Mouse (Mus musculus) bone marrow macrophage, adult 2 months (primary cell): ENCODE results near the gene Gdf2. TPM values are rescaled to one million over a fixed set of nuclear protein-coding genes. Genes with fewer than 3 reads are reported as not detected.

Source experiments
- H3K27ac ChIP-seq: 2 replicates; pipeline ENCODE4 v1.5.1; 2012; ENCODE audit warnings: low read depth, low read length; ENCODE audit not compliant: insufficient read depth
- H3K4me1 ChIP-seq: 2 replicates; pipeline ENCODE4 v1.6.1; 2012; ENCODE audit warnings: low read length; ENCODE audit not compliant: control insufficient read depth, insufficient read depth
- H3K4me3 ChIP-seq: 2 replicates; pipeline ENCODE4 v1.5.1; 2012; ENCODE audit warnings: mild to moderate bottlenecking, low read length, moderate library complexity; ENCODE audit not compliant: insufficient read depth
- CTCF ChIP-seq: IDR thresholded peaks from 2 replicates; pipeline ENCODE4 v1.5.1; 2012; ENCODE audit warnings: low read depth, mild to moderate bottlenecking, low read length, moderate library complexity
- POLR2A ChIP-seq: IDR thresholded peaks from 2 replicates; pipeline ENCODE4 v1.6.1; 2012; ENCODE audit warnings: mild to moderate bottlenecking, low read depth, low read length, borderline replicate concordance
- polyA plus RNA-seq: library from polyadenylated mRNA; stranded (reverse); fragments of >200 nt; gene quantifications from 2 replicates; pipeline ENCODE4 v1.2.4, GENCODE M21; 2012; ENCODE audit not compliant: missing spikeins, insufficient read depth, insufficient read length

Gene Gdf2
- polyA plus RNA-seq, 1 experiment, result not detected

- H3K27ac ChIP-seq, result no peak overlapping the region
- TF ChIP-seq POLR2A (no peak), CTCF (no peak)
- no peak overlapping the region for H3K4me3 ChIP-seq
- no peaks in the 10 kb centered on the region for H3K4me1 ChIP-seq
Observed at GRCm38 (mm10) chr14:33989201-33989600, 48.4 kb downstream of the Gdf2 start.

DNA sequence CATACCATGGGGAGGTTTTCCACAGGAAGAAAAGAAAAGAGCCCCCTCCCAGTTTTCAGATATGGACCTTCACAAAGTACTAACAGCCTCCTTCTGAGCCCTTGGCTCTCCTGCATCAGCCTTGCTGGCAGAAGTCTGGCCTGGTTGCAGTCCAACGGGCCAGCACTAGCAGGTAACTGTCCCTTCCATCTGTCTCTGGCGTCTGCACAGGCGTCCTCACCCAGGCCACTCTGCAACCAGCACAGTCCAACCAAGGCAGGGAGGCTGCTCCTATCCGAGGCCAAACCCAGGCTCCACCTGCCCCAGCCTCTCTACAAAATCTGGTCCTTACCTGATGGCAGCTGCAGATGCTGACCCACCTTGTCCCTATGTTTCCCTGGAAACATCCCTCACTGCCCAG, 51.1 kb downstream of the Gdf2 start:
- Histone ChIP-seq H3K27ac (no peak overlapping the region), H3K4me3 (no peak overlapping the region), H3K4me1 (no peaks in the 10 kb centered on the region)
- TF ChIP-seq CTCF (no peak), POLR2A (no peak)

DNA sequence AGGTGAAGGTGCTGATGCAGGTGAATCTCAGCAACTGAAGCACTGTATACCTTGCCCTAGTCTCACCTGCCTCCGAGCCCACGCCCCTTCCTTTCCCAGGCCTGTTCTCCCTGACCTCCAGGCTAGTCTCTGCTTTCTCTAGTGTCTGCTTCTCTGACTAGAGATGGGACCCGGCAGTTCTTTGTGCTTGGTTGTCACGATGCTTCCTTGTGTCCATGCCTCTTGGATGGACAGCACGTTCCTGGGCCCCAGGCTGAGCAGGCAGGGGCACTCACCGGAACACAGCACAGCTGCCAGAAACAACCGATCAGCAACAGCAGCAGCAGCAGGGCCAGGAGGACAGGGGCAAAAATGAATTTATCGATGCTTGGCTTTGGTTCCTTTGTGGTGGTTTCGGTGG, 52.2 kb downstream of the Gdf2 start:
- TF ChIP-seq POLR2A (no peak), CTCF (no peak)
- H3K4me3 ChIP-seq, result no peak overlapping the region
- no peak overlapping the region for H3K27ac ChIP-seq
- no peaks in the 10 kb centered on the region for H3K4me1 ChIP-seq

- no peak overlapping the region for H3K4me3 ChIP-seq
- H3K4me1 ChIP-seq, result no peaks in the 10 kb centered on the region
- no peak for TF ChIP-seq POLR2A
- no peak for TF ChIP-seq CTCF
- H3K27ac ChIP-seq, result no peak overlapping the region
Observed at GRCm38 (mm10) chr14:33993521-33994289, 52.9 kb downstream of the Gdf2 start.

Other genes starting within 250 kb of the Gdf2 start
- gene Gdf10, start 17.5 kb upstream of the Gdf2 start, polyA plus RNA-seq, result not detected in 2 replicates
- gene Rbp3, start 13.0 kb downstream of the Gdf2 start, polyA plus RNA-seq, result not detected in 2 replicates
- not detected in 2 replicates for gene Zfp488, start 37.7 kb downstream of the Gdf2 start, polyA plus RNA-seq
- not detected in 2 replicates for gene Gm30083, start 74.1 kb downstream of the Gdf2 start, polyA plus RNA-seq
- gene Gm5460, start 75.7 kb downstream of the Gdf2 start, polyA plus RNA-seq, result not detected in 2 replicates
- not detected in 2 replicates for gene Antxrl, start 111.7 kb downstream of the Gdf2 start, polyA plus RNA-seq
- gene Anxa8, start 144.9 kb downstream of the Gdf2 start, polyA plus RNA-seq, result not detected in 2 replicates
- gene A630023A22Rik, start 161.7 kb downstream of the Gdf2 start, polyA plus RNA-seq, result not detected in 2 replicates
- not detected in 2 replicates for gene Npy4r, start 211.4 kb downstream of the Gdf2 start, polyA plus RNA-seq